27 mouse cellular contexts compared by ENCODE assay signal in genomic region chr10:117697561-117698115, GRCm38 (mm10). TPM values are rescaled to one million over a fixed set of nuclear protein-coding genes. Genes with fewer than 3 reads are reported as not detected.
A peak's percentile ranks its signal among the peaks of the same experiment; 100 is the strongest.
DNase-seq lines count a peak whose midpoint lies in the region; ATAC-seq and TF ChIP-seq lines count a peak whose summit lies in the region.
"Had no signal": no experiment of that assay in that cellular context is flagged by ENCODE, and none has a peak within 500 bp of the region (broad histone marks: within the 10 kb centered on the region; RNA-seq: fewer than 3 reads in every experiment).

No protein-coding gene starts in this region.

- no peak for TF ChIP-seq POLR2A in heart, adult 2 months (IDR thresholded peaks at IDR 0.05; ENCODE audit: insufficient read depth, low read depth, low read length)

- H3K79me2 ChIP-seq in heart, adult 2 months (replicated peaks; ENCODE audit: control insufficient read depth, insufficient read depth, low read length): 0 out of 2 replicates have a peak, but pooled peaks cover 2% of the 10 kb centered on the region

- over 99% methylated on average over 3 of the region's 3 CpGs for WGBS in heart, embryonic 16.5 days
- WGBS in heart, adult 2 months: 95% methylated on average over 3 of the region's 3 CpGs
- 88% methylated on average over 3 of the region's 3 CpGs for WGBS in liver, embryonic 13.5 days (ENCODE audit: insufficient replicate concordance)
- 95% methylated on average over 3 of the region's 3 CpGs for WGBS in forebrain, embryonic 14.5 days

- no peaks in the 10 kb centered on the region for H3K4me1 ChIP-seq in heart, embryonic 16.5 days (ENCODE audit: control insufficient read depth, insufficient read depth, low read length)
- H3K4me1 ChIP-seq in heart, adult 2 months (ENCODE audit: control insufficient read depth, insufficient read depth, low read length): no peaks in the 10 kb centered on the region
- H3K4me1 ChIP-seq in liver, embryonic 13.5 days (replicated peaks): peaks cover 3% of the 10 kb centered on the region; the same call in 1 of the 2 replicates
- no peaks in the 10 kb centered on the region for H3K4me1 ChIP-seq in forebrain, embryonic 14.5 days (ENCODE audit: control insufficient read depth, insufficient read depth, low read length)
- H3K4me1 ChIP-seq: heart, embryonic 15.5 days; intestine, embryonic 15.5 days; midbrain, embryonic 15.5 days; neural tube, embryonic 13.5 days; stomach, embryonic 15.5 days had no signal

- H3K9me3 ChIP-seq in heart, embryonic 16.5 days (replicated peaks; ENCODE audit: control insufficient read depth, low read length): no peaks in the 10 kb centered on the region
- H3K9me3 ChIP-seq in liver, embryonic 13.5 days (replicated peaks): no peaks in the 10 kb centered on the region
- no peaks in the 10 kb centered on the region for H3K9me3 ChIP-seq in forebrain, embryonic 14.5 days (replicated peaks; ENCODE audit: control insufficient read depth, low read length)
- H3K9me3 ChIP-seq: heart, embryonic 15.5 days; intestine, embryonic 15.5 days; midbrain, embryonic 15.5 days; neural tube, embryonic 13.5 days; stomach, embryonic 15.5 days had no signal

- H3K9ac ChIP-seq in heart, embryonic 16.5 days (ENCODE audit: low read length): no peak overlapping the region
- H3K9ac ChIP-seq in heart, adult 2 months (ENCODE audit: low read depth, low read length): no peak overlapping the region
- H3K9ac ChIP-seq in liver, embryonic 13.5 days: no peak overlapping the region
- H3K9ac ChIP-seq in forebrain, embryonic 14.5 days (ENCODE audit: low read length): no peak overlapping the region
- H3K9ac ChIP-seq: heart, embryonic 15.5 days; intestine, embryonic 15.5 days; midbrain, embryonic 15.5 days; neural tube, embryonic 13.5 days; stomach, embryonic 15.5 days had no signal

- peak; percentile 10; the same call in 1 of the 2 replicates for ATAC-seq in heart, embryonic 16.5 days (replicated peaks; ENCODE audit: extremely low read depth, insufficient read depth, low FRiP score)
- ATAC-seq in liver, embryonic 13.5 days (ENCODE audit: low read depth): peak; percentile 72
- ATAC-seq in megakaryocyte-erythroid progenitor cell, adult 5-6 weeks (replicated peaks; ENCODE audit: low FRiP score, low TSS enrichment, poor library complexity, severe bottlenecking): peak; percentile 61; the same call in 1 of the 2 replicates
- ATAC-seq in forebrain, embryonic 14.5 days: no peak
- ATAC-seq: activated CD4-positive, CD25-positive, alpha-beta regulatory T cell, adult 4 months; hindbrain, embryonic 16.5 days; intestine, embryonic 15.5 days; midbrain, embryonic 15.5 days; Patski had no signal

- TF ChIP-seq EP300 in heart, adult 2 months (IDR thresholded peaks at IDR 0.05; ENCODE audit: insufficient read depth, low read depth, low read length): no peak

- no peak for TF ChIP-seq CTCF in heart, adult 2 months (IDR thresholded peaks at IDR 0.05)

- DNase-seq in heart, adult 2 months: no peak
- peak; percentile 85 for DNase-seq in R1 (ENCODE audit: low read depth, low spot score)
- no peak for DNase-seq in liver, embryonic 13.5 days
- no peak for DNase-seq in heart, postnatal 36 days
- DNase-seq in forebrain, embryonic 14.5 days (ENCODE audit: low spot score): no peak
- DNase-seq: adrenal gland, postnatal 10 days; cerebellum, adult 8-10 months; cerebellum, postnatal 36 days; embryo, embryonic 11 days; kidney, adult 9 months; kidney, postnatal 25 days; layer of hippocampus, postnatal 36 days; lung, adult 18-20 months; lung, postnatal 14 days; thymus, postnatal 25 days had no signal

- no peak overlapping the region for H3K4me3 ChIP-seq in heart, embryonic 16.5 days (ENCODE audit: low read length)
- no peak overlapping the region for H3K4me3 ChIP-seq in heart, adult 2 months
- no peak overlapping the region for H3K4me3 ChIP-seq in liver, embryonic 13.5 days (replicated peaks)
- H3K4me3 ChIP-seq in forebrain, embryonic 14.5 days (ENCODE audit: low read depth, low read length): no peak overlapping the region
- H3K4me3 ChIP-seq: heart, embryonic 15.5 days; intestine, embryonic 15.5 days; layer of hippocampus, adult 2 months; midbrain, embryonic 15.5 days; myocyte; neural tube, embryonic 13.5 days; stomach, embryonic 15.5 days had no signal

- H3K4me2 ChIP-seq in heart, embryonic 16.5 days (ENCODE audit: low read depth, low read length): no peak overlapping the region
- H3K4me2 ChIP-seq in liver, embryonic 13.5 days: no peak overlapping the region
- H3K4me2 ChIP-seq in forebrain, embryonic 14.5 days (ENCODE audit: low read length): no peak overlapping the region
- H3K4me2 ChIP-seq: heart, embryonic 15.5 days; intestine, embryonic 15.5 days; midbrain, embryonic 15.5 days; neural tube, embryonic 13.5 days; stomach, embryonic 15.5 days had no signal

- peaks cover 74% of the 10 kb centered on the region for H3K36me3 ChIP-seq in heart, embryonic 16.5 days (ENCODE audit: control insufficient read depth, insufficient read depth)
- H3K36me3 ChIP-seq in heart, adult 2 months (ENCODE audit: control insufficient read depth, insufficient read depth, low read length): peaks cover 20% of the 10 kb centered on the region
- peaks cover 92% of the 10 kb centered on the region for H3K36me3 ChIP-seq in liver, embryonic 13.5 days
- peaks cover 90% of the 10 kb centered on the region for H3K36me3 ChIP-seq in forebrain, embryonic 14.5 days (ENCODE audit: control insufficient read depth, insufficient read depth, low read length)

- H3K27me3 ChIP-seq in heart, embryonic 16.5 days (ENCODE audit: control insufficient read depth, insufficient read depth, low read length): no peaks in the 10 kb centered on the region
- H3K27me3 ChIP-seq in heart, adult 2 months (ENCODE audit: control insufficient read depth, insufficient read depth, low read length): no peaks in the 10 kb centered on the region
- no peaks in the 10 kb centered on the region for H3K27me3 ChIP-seq in liver, embryonic 13.5 days
- H3K27me3 ChIP-seq in forebrain, embryonic 14.5 days (replicated peaks; ENCODE audit: control insufficient read depth, insufficient read depth, low read length): no peaks in the 10 kb centered on the region
- H3K27me3 ChIP-seq: heart, embryonic 15.5 days; intestine, embryonic 15.5 days; midbrain, embryonic 15.5 days; neural tube, embryonic 13.5 days; Patski; stomach, embryonic 15.5 days had no signal

- intact Hi-C loops in heart, adult 2 months (cut with DNase I): loop anchor here (10.0 kb wide), 1 partner anchor 333 kb away; no protein-coding TSS in a partner anchor
- intact Hi-C loops in heart, postnatal 36 days (cut with DNase I): no loop called here

- H3K27ac ChIP-seq in heart, embryonic 16.5 days (ENCODE audit: low read length): no peak overlapping the region
- no peak overlapping the region for H3K27ac ChIP-seq in heart, adult 2 months
- no peak overlapping the region for H3K27ac ChIP-seq in liver, embryonic 13.5 days
- no peak overlapping the region for H3K27ac ChIP-seq in forebrain, embryonic 14.5 days (ENCODE audit: low read depth, low read length)
- H3K27ac ChIP-seq: heart, embryonic 15.5 days; intestine, embryonic 15.5 days; layer of hippocampus, adult 2 months; midbrain, embryonic 15.5 days; neural tube, embryonic 13.5 days; stomach, embryonic 15.5 days had no signal

RNA-seq across cellular contexts. Expression of gene Mdm2, which starts 12.9 kb away (rescaled TPM):
- polyA plus RNA-seq in heart, embryonic 16.5 days (2015; fragmentation: Nextera tagmentation; extraction: Ambion mirVana): 42.7 and 55.3 TPM in 2 replicates
- total RNA-seq in heart, adult 2 months (2021): 10 to 100 TPM; 50.1 to 51.8 TPM
- polyA plus RNA-seq in heart, adult 2 months (2012; rRNA removed): 24.5 and 36.2 TPM in 2 replicates
- 16.3 and 25.9 TPM in 2 replicates for polyA plus RNA-seq in liver, embryonic 13.5 days (2015; fragmentation: Nextera tagmentation; extraction: Ambion mirVana)
- 43.6 and 58.8 TPM in 2 replicates for total RNA-seq in megakaryocyte-erythroid progenitor cell, adult 5-6 weeks (2014; fragmentation: Nextera tagmentation)
- total RNA-seq in megakaryocyte-erythroid progenitor cell, adult 5-6 weeks (2017): 45.6 and 63.7 TPM in 2 replicates
- total RNA-seq in heart, postnatal 36 days (2021): 10 to 100 TPM; 46.9 to 48.2 TPM
- polyA plus RNA-seq in forebrain, embryonic 14.5 days (2014; fragmentation: Nextera tagmentation; extraction: Ambion mirVana): 33.0 and 47.7 TPM in 2 replicates

RNA-seq across cellular contexts. Expression of gene Slc35e3, which starts 48.5 kb away (rescaled TPM):
- 6.7 and 7.2 TPM in 2 replicates for polyA plus RNA-seq in heart, embryonic 16.5 days (2015; fragmentation: Nextera tagmentation; extraction: Ambion mirVana)
- 1 to 10 TPM; 7.4 to 8.0 TPM for total RNA-seq in heart, adult 2 months (2021)
- polyA plus RNA-seq in heart, adult 2 months (2012; rRNA removed): 5.7 and 9.2 TPM in 2 replicates
- polyA plus RNA-seq in liver, embryonic 13.5 days (2015; fragmentation: Nextera tagmentation; extraction: Ambion mirVana): 2.7 and 3.2 TPM in 2 replicates
- 1.3 and 7.2 TPM in 2 replicates for total RNA-seq in megakaryocyte-erythroid progenitor cell, adult 5-6 weeks (2014; fragmentation: Nextera tagmentation)
- 5.0 and 5.2 TPM in 2 replicates for total RNA-seq in megakaryocyte-erythroid progenitor cell, adult 5-6 weeks (2017)
- 1 to 10 TPM; 6.4 to 8.8 TPM for total RNA-seq in heart, postnatal 36 days (2021)
- 17.7 and 20.1 TPM in 2 replicates for polyA plus RNA-seq in forebrain, embryonic 14.5 days (2014; fragmentation: Nextera tagmentation; extraction: Ambion mirVana)
